Mouse (Mus musculus) embryonic fibroblast, embryonic 13.5 days (primary cell): Measurements from ENCODE around the gene Xpa. TPM values are rescaled to one million over a fixed set of nuclear protein-coding genes. Genes with fewer than 3 reads are reported as not detected.

ENCODE experiments used
- H3K27ac ChIP-seq: 2 replicates; pipeline ENCODE4 v1.5.1; 2012; ENCODE audit warnings: low read length, control low read depth, inconsistent platforms; ENCODE audit not compliant: insufficient read depth
- H3K4me1 ChIP-seq: 2 replicates; pipeline ENCODE4 v1.6.1; 2011; ENCODE audit warnings: low read length; ENCODE audit not compliant: control insufficient read depth, insufficient read depth
- H3K4me3 ChIP-seq: 2 replicates; pipeline ENCODE4 v1.5.1; 2011; ENCODE audit warnings: mild to moderate bottlenecking, control low read depth, low read length; ENCODE audit not compliant: insufficient read depth
- CTCF ChIP-seq: IDR thresholded peaks from 2 replicates; pipeline ENCODE4 v1.5.1; 2011; ENCODE audit warnings: mild to moderate bottlenecking, control low read depth, low read length, moderate library complexity, borderline replicate concordance; ENCODE audit not compliant: insufficient read depth
- POLR2A ChIP-seq: IDR thresholded peaks from 2 replicates; pipeline ENCODE4 v1.6.1; 2011; ENCODE audit warnings: low read depth, mild to moderate bottlenecking, control low read depth, low read length, moderate library complexity
- polyA plus RNA-seq: library from polyadenylated mRNA; stranded (reverse); fragments of >200 nt; gene quantifications from 2 replicates; pipeline ENCODE4 v1.2.4, GENCODE M21; 2011; ENCODE audit warnings: low read depth; ENCODE audit not compliant: missing spikeins, insufficient read length

The Xpa gene
- polyA plus RNA-seq, 1 experiment: 23.6 TPM

- Histone ChIP-seq H3K27ac (no peak overlapping the region), H3K4me1 (no peaks in the 10 kb centered on the region), H3K4me3 (no peak overlapping the region)
- TF ChIP-seq CTCF (no peak), POLR2A (no peak)
Measured at GRCm38 (mm10) chr4:46123358-46123757, 72.8 kb downstream of the Xpa start.

GRCm38 (mm10) chr4:46120767-46121166, 75.3 kb downstream of the Xpa start:
- Histone ChIP-seq H3K4me3 (no peak overlapping the region), H3K27ac (no peak overlapping the region), H3K4me1 (no peaks in the 10 kb centered on the region)
- no peak for TF ChIP-seq CTCF
- TF ChIP-seq POLR2A: no peak

GRCm38 (mm10) chr4:46119514-46120094, 76.5 kb downstream of the Xpa start:
- H3K4me1 ChIP-seq: no peaks in the 10 kb centered on the region
- TF ChIP-seq CTCF (no peak), POLR2A (no peak)
- no peak overlapping the region for H3K27ac ChIP-seq

GRCm38 (mm10) chr4:46117536-46117935, 78.6 kb downstream of the Xpa start:
- no peak overlapping the region for H3K27ac ChIP-seq
- H3K4me3 ChIP-seq: no peak overlapping the region
- TF ChIP-seq POLR2A: no peak
- TF ChIP-seq CTCF: no peak
- no peaks in the 10 kb centered on the region for H3K4me1 ChIP-seq

More at GRCm38 (mm10) chr4:46119514-46120094, 76.5 kb downstream of the Xpa start:
- no peak overlapping the region for H3K4me3 ChIP-seq

- no peaks in the 10 kb centered on the region for H3K4me1 ChIP-seq
- no peak overlapping the region for H3K4me3 ChIP-seq
- no peak overlapping the region for H3K27ac ChIP-seq
- TF ChIP-seq POLR2A: no peak
- TF ChIP-seq CTCF: no peak
Measured at GRCm38 (mm10) chr4:46116544-46117175, 79.5 kb downstream of the Xpa start.

- no peaks in the 10 kb centered on the region for H3K4me1 ChIP-seq
- no peak overlapping the region for H3K27ac ChIP-seq
- TF ChIP-seq CTCF (no peak), POLR2A (no peak)
- H3K4me3 ChIP-seq: no peak overlapping the region
Measured at GRCm38 (mm10) chr4:46115308-46115707, 80.8 kb downstream of the Xpa start.

GRCm38 (mm10) chr4:46111361-46111760, 84.8 kb downstream of the Xpa start:
- Histone ChIP-seq H3K4me1 (no peaks in the 10 kb centered on the region), H3K27ac (no peak overlapping the region), H3K4me3 (no peak overlapping the region)
- no peak for TF ChIP-seq POLR2A
- TF ChIP-seq CTCF: no peak

- TF ChIP-seq POLR2A (no peak), CTCF (no peak)
- H3K4me3 ChIP-seq: no peak overlapping the region
- H3K27ac ChIP-seq: no peak overlapping the region
Measured at GRCm38 (mm10) chr4:46110084-46110483, 86.0 kb downstream of the Xpa start.

More at GRCm38 (mm10) chr4:46110084-46110483, 86.0 kb downstream of the Xpa start:
- no peaks in the 10 kb centered on the region for H3K4me1 ChIP-seq

Other genes with a start within 250 kb of the Xpa start
- 22.0 and 25.6 TPM in 2 replicates for gene Tdrd7, start 231.0 kb downstream of the Xpa start, polyA plus RNA-seq
- 0.15 and 0.56 TPM in 2 replicates for gene Tmod1, start 157.4 kb downstream of the Xpa start, polyA plus RNA-seq
- gene Ncbp1, start 57.7 kb downstream of the Xpa start, polyA plus RNA-seq: 59.2 and 63.9 TPM in 2 replicates
- gene Tstd2, start 57.6 kb downstream of the Xpa start, polyA plus RNA-seq: 34.0 and 43.5 TPM in 2 replicates
- not detected in 2 replicates for gene Foxe1, start 147.3 kb upstream of the Xpa start, polyA plus RNA-seq
- gene Trmo, start 193.1 kb upstream of the Xpa start, polyA plus RNA-seq: 2.7 and 2.8 TPM in 2 replicates
- gene Hemgn, start 217.2 kb upstream of the Xpa start, polyA plus RNA-seq: not detected in 2 replicates